Mouse (Mus musculus): ENCODE data around the gene Trim8. TPM values are rescaled to one million over a fixed set of nuclear protein-coding genes. Genes with fewer than 3 reads are reported as not detected.
A peak's percentile ranks its signal among the peaks of the same experiment; 100 is the strongest.

Trim8 gene
- total RNA-seq, 2 experiments from 2014 or later = 20.1 to 23.1 TPM

DNA sequence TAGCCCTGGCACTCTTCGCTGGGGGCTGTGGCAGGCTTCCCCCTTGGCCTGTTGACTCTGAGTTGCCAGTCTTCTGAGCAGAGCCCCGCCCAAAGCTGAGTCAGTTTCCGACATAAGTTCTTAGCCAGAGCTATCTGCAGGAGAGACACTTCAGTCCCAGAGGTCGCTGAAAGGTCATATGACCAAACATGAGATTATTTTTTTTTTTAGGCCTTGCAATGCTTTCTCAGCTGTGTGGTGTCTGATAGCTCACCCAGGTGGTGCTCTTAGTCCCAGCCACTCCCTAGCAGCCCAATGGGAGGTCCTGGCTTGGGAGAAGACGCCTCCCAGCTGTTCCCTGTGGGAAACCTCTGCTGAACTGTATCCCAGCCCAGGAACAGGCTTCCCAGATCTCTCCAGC, 22.7 kb upstream of the Trim8 start:
- intact Hi-C loops (cut with DNase I; ENCODE audit: low total_unique reads) = no loop called here
- peak; percentile 66 for DNase-seq

DNA sequence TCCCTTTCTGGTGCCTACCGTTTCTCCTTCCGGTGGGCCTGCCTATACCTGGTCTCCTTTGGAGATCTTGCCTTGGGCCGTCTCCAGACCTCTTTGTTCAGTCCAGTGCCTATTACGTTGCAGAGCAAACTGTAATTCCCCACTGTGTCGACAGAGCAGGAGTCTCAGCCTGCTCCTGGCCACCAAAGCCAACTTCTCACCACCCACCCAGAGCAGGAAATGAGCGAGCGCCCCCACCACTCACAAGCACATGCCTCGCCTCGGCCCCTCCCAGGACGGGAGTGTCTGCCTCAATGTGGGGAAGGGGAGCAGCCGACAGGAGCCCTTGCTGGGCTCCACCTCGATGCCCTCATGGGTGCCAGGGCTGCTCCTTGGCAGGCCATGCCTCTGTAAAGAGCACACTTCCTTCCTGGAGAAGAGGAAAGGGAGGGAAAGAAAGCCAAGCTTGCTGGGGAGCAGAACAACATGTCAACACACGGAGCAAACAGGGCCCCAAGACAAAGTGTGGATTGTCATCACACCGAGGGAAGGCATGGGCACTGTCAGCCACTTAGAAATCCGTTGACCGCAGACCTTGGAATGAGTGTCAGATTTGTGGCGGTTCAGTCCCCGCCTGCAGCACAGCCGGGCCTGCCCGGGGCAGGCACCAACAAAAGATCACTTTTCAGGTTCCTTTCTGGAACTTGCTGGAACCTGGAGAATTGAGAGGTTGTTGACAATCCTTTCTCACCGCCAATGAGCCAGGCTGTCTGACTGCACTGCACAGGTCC, 22.0 kb upstream of the Trim8 start:
- DNase-seq = no peak

DNA sequence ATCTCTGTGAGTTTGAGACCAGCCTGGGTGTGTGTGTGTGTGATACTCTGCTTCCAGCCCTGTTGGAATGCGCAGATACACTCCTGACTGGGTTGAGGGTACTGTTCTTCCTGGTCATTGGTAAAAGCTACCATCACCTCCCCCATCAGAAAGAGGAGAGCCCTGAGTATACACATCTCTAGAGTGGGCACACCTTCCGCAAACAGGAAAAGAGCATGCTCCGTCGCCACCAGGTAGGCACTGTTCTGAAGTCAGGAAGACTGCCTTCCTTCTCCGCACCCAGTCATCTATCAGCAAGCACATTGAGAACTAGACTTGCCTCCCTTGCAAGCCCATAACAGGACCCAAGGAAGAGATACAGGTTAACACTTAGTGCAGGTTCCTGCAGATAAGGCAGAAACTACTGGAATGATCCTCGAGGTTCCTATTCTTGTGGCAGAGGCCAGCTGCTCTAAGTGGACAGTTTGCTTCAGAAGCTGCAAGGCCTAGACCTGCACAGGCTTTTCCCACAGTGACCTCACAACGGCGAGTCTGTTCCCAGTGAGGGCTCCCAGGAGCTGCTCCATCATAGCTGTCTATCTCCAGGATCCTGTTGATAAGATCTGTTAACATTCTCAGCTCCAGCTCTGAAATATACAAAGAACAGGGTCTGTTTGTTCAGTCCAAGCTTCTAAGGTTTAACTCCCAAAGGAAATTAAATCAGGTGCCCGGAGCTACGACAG, 20.7 kb upstream of the Trim8 start:
- intact Hi-C loops (cut with DNase I; ENCODE audit: low total_unique reads) = no loop called here
- no peak for DNase-seq

More for the DNA sequence above, 22.0 kb upstream of the Trim8 start:
- intact Hi-C loops (cut with DNase I; ENCODE audit: low total_unique reads) = no loop called here

DNA sequence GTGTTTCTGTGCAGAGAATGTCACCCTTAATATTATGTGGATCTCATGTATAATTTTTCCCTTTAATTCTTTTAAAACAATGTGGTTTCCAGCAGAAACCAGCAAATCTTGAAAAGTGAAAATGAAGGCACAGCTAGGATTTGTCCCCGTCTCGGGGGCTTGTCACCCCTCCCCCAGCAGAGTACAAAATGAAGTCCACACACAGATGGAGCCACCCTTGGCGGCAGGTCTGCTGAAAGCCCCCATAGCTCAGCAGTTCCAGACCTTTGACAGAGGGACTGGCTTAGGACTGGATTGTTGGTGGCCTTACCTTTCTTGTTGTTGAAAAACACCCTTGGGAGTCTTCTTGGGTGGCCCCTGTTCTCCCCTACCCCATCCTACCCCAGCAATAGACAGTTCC, 20.1 kb upstream of the Trim8 start:
- no peak for DNase-seq
- intact Hi-C loops (cut with DNase I; ENCODE audit: low total_unique reads) = no loop called here

DNA sequence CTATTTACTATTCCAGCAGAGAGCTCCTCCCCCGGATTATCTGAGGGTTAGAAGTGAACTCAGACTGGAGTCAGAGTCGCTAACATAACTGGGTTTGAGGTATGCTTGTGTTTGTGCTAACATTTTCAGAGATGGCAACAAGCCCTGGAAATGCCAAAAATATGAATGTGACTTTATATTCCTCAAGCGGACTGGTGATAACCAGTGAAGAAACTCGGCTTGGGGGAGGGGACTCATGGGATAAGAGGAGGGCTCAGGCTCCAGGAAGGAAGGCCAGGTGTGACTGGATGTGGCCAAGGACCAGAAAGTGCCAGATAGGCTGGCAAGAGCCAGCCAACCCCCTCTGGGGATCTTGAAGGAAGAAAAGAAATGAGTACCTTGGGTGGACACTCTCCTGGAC, 19.7 kb upstream of the Trim8 start:
- intact Hi-C loops (cut with DNase I; ENCODE audit: low total_unique reads) = no loop called here
- DNase-seq = no peak

DNA sequence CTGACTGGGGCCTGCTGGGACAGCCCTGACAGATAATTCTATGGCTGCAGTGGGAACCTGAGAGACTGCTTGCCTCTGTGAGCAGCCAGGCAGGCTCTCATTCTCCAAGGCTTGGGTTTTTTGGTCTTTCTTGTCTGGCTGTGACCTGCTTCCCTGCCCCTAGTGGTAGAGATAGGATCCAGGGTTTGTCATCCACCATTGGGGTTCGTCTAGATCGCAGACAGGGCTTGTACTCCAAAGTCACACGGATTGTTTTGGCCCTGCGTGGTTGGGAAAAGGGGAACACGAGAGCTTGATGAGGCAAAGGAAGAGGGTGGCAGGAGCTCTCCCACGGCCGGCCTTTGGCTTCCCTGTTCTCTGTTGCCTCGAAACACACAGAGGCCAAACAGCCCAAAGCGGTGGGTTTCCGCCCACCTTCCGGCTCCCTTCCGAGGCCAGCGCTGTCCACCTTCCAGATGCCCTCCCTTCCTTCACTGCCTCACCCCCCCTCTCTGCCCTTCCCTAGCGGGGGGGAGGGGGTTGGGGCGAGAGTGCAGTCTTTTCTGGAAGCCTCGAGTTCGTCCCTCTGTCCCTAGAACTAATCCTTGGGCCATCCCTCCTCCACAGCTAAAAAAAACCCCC, 18.5 kb upstream of the Trim8 start:
- no peak for DNase-seq

DNA sequence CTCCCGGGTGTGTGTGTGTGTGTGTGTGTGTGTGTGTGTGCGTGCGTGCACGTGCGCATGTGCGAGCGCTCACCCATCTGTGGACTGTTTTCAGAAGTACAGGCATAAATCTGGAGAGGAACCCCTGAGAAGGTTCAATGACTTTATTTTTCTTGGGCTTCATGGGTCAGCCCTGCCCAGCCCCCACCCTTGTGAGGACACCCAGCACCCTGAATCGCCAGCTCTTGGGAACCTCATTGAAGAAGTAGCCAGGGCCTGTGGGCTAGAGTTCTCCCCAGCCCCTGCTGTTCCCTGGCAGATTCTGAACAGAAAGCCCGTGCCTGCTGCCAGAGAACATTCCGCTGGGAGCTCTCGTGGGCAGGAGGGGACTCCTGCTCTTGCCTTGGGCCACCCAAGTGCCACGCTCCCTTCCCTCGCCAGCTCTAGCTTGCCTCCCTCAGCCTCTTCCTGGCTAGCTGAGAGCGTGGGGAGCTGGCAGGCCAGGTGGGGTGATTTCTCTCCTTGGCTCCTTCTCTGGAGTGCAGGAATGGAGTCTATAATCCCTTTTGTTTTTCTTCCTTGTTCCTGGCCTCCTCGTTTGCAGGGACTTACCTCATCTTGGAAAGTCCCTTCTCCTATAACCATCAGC, 17.7 kb upstream of the Trim8 start:
- intact Hi-C loops (cut with DNase I; ENCODE audit: low total_unique reads) = no loop called here
- peak; percentile 61 for DNase-seq

More for the DNA sequence above, 18.5 kb upstream of the Trim8 start:
- intact Hi-C loops (cut with DNase I; ENCODE audit: low total_unique reads) = no loop called here

DNA sequence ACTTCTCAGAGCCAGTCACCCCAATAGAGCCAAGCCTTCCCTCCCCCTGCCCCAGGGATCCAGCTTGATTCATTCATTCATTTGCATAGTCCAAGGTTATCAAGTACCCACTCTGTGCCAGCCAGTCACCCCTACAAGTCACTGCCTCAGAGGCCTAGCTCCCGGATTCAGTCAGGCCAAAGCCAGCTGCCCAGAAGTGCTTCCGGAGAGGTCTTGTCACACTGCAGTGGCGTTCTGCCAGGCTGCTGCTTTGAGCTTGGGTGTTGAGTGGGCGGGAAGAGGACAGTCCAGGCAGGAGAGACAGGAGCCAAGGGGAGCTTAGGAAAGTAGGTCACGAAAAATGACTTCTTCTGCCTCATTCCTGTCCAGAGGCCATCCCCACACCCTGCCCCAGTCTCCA, 17.0 kb upstream of the Trim8 start:
- intact Hi-C loops (cut with DNase I; ENCODE audit: low total_unique reads) = no loop called here
- DNase-seq = peak; percentile 84

DNA sequence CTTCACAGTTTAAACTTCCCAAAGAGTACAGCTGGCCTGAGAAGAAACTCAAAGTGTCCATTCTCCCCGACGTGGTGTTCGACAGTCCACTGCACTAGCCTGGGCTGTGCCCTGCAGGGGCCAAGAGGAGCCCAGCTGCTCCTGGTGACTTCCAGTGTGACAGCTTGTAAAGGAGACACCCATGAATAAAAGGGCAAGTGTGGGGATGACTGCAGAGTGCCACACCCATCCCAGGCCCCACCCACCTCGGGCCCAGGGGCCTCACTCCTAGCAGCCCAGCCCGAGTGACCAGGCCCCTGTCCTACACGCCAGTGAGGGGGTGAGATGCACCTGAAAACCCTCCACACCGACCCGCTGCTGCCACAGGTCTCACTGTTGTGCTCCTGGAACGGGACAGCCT, 15.7 kb upstream of the Trim8 start:
- intact Hi-C loops (cut with DNase I; ENCODE audit: low total_unique reads) = no loop called here
- no peak for DNase-seq

DNA sequence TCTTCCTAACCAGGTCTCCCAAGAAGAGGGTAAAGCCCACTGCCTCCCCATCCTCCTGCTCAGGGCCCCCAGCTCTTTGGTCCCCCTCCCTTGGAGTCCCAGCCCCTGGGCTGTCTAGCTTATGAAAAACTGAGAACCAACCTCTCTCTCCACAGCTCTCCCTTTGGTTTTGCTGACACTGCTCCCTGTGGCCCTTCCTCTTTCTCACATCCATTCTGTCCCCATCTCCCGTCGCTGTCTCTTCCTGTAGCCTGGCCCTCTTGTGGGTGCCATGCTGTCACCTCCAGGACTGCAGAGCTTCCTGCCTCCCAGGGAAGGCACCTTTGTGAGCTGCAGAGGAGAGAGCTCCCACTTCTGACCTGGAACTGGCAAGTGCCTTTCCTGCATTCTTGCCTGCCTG, 14.8 kb upstream of the Trim8 start:
- no peak for DNase-seq
- intact Hi-C loops (cut with DNase I; ENCODE audit: low total_unique reads) = no loop called here

DNA sequence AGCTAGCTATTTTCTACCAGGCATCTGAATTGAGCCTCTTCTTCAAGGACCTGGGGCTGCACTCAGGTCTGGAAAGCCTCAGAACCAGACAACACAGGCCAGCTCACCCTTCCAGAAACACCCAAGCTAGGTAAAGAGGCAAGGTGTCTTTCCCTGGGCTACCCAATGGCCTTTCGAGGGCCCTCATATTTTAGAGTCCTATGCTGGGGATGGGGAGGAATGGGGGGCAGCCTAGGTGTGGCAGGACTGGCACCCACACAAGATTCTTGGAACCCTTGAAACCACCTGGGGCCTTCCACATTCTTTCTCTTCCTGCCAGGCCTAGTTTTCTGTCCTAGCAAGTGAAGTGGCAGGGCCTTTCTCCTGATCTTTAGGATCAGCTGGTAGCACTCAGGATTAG, 12.1 kb upstream of the Trim8 start:
- DNase-seq = no peak
- intact Hi-C loops (cut with DNase I; ENCODE audit: low total_unique reads) = no loop called here

DNA sequence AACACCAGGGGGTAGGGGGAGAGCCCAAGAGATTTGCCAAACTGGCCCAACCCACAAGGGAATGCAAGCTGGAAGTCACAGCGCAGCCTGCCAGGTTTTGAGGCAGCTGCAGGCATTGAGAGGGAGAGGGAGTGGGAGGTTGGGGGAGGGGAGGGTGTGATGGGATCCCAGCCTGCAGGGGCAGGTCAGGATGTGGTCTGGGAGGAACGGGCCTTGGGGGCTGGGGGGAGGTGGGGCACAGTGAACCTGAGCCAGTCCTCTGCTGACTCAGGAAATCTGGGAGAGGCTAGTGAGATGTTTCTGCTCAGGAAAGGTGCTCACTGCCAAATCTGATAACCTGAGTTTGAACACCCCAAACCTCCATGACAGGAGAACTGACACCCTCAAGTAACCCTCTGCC, 10.9 kb upstream of the Trim8 start:
- intact Hi-C loops (cut with DNase I; ENCODE audit: low total_unique reads) = no loop called here
- peak; percentile 69 for DNase-seq

DNA sequence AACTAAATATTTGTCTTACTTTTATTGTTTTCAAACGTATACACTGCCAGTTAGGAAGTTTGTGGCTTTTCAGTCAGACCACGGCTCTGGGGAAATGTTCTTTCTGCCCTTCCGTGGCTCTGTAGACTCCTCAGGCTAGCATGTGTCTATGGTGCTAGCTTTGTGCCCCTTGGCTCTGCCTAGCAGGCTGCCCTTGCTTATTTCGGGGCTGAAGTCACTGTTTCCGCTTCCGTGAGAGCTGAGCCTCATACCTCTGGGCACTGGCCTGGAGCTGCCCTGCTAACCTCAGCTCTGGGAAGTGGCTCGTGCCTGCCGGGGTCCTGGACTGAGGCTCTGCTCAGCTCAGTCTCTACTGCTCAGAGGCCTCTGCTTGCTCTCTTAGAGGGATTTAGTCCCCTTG, 6.4 kb upstream of the Trim8 start:
- intact Hi-C loops (cut with DNase I; ENCODE audit: low total_unique reads) = no loop called here
- no peak for DNase-seq

DNA sequence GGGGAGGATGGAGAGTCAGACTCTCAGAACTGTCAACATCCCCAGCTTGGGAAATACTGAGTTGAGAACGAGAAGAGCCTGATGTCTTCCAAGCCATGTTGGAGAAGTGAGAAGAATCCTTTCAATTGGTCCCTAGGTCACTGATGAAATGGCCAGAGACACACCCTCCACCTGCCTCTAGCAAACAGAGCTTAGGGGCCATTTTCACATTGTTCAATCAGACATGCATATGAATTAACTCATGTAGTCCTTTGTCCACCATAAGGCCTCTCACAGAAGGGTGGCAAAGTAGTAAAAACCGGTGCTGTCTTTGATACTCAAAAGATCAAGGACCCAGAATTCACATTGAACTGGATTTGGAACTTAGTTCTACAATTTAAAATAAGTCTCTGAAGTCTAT, 4.3 kb upstream of the Trim8 start:
- no peak for DNase-seq
- intact Hi-C loops (cut with DNase I; ENCODE audit: low total_unique reads) = no loop called here

DNA sequence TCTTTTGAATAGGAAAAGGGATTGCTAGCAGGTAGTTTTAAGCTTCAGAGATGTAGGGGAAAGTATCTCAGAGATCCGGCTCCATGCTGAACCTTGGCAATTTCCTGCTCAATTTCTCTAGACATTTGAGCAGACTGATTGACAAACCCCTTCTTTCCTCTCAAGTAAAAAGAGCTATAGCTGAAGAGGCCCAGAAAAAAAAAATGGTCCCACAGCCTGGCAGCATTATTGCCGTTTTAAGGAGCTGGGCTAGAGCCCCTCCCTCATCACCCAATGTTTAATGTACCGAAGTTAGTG, 2.0 kb upstream of the Trim8 start:
- DNase-seq = no peak
- intact Hi-C loops (cut with DNase I; ENCODE audit: low total_unique reads) = no loop called here

DNA sequence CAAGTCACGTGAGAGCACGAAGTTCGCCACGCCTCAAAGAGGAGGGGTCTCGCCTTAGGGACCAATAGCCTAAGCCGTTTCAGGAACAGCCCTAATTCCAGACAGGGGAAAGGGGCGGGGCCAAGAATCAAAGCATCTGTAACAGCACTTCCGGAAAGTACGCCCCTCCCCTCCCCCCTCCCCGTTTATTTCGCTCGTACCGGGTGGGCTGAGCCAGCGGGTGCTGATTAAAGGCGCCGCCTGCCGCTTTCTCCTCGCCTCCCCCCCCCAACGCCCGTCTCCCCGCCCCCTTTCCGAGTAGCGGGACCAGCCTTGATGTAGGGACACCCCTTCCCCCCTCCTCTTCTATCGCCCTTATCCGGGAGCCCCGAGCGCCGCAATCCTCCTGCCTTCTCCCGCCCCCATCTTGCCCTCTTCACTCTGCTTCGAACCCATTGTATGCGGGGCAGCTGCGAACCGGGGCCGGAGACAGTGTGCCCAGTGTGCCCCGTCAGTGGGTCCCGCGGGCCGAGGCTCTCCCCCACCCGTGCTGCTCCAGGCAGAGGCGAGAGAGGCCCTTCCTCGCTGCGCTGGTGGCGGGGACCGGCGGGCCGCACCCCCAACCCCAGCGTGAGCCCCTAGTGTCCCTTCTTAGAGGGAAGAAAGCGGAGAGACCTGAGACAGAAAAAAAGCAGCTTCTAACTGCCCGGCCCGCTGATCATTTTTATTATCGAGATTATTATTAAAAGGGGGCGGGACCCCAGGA, 1.5 kb upstream of the Trim8 start:
- intact Hi-C loops (cut with DNase I; ENCODE audit: low total_unique reads) = no loop called here
- DNase-seq = peak; percentile 97

DNA sequence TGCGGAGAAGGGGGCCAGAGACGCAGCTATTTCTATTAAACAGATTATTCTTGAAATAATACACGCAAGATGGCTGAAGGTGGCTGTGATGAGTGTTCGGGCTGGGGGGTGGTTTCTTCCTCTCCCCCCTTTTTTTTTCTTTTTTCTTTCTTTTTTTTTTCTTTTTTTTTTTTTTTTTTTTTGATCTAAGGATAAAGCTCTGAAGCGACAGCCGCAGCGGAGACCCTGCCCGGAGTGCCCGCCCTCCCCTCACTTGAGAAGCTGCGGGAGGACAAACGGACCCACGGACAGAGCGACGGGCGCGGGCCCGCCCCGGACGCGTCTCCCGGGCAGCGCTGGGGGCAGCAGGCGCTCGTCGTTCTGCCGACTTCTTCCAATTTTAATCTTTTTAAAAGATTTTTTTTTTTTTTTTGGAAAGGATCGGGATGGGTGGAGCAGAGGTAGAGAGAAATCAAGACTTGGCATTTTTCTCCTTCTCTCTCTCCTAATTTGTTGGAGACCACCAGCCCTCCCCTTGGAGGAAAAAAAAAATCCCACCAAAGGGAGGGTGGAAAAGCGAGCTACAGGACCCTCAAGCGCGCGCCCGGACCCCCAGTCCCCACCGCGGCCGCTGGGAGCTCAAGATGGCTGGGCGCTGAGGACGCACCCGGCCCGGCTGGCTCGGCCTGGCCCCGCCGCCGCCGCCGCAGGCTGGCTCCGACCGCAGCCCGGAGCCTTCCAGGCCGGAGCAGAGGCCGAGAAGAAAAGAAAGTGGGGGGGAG, 741 bp upstream of the Trim8 start:
- DNase-seq = peak; percentile 70

DNA sequence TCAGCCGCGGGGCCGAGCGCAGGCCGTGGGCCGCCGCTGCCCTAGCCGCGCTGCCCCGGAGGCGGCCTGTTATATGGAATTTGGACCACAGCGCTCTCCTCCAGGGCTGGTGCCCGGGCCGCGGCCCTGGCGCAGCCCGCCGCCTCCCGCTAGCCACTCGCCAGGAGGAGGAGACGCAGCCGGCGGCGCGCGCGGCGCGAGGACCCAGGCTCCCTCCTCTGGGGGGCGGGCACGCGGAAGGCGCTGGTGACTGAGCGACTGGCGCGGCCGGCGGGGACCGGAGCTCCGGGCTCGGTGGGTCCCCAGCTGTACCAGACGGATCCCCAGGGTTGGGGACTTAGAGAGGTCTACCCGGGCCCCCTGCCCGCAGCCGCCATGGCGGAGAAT, 560 bp downstream of the Trim8 start:
- DNase-seq = peak; percentile 88

More for the DNA sequence above, 741 bp upstream of the Trim8 start:
- intact Hi-C loops (cut with DNase I; ENCODE audit: low total_unique reads) = no loop called here

DNA sequence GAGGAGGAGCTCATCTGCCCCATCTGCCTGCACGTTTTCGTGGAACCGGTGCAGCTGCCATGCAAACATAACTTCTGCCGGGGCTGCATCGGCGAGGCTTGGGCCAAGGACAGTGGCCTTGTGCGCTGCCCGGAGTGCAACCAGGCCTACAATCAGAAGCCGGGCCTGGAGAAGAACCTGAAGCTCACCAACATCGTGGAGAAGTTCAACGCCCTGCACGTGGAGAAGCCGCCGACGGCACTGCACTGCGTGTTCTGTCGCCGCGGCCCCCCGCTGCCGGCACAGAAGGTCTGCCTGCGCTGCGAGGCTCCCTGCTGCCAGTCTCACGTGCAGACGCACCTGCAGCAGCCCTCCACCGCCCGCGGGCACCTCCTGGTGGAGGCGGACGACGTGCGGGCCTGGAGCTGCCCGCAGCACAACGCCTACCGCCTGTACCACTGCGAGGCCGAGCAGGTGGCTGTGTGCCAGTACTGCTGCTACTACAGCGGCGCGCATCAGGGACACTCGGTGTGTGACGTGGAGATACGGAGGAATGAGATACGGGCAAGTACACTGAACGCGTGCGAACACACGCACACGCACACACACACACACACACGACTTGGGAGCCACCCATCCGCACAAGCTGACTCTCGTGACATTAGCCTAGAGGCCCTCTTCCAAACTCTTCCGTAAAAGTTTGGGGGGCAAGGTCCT, 1.1 kb downstream of the Trim8 start:
- intact Hi-C loops (cut with DNase I; ENCODE audit: low total_unique reads) = no loop called here
- DNase-seq = peak; percentile 85

More for the DNA sequence above, 560 bp downstream of the Trim8 start:
- intact Hi-C loops (cut with DNase I; ENCODE audit: low total_unique reads) = no loop called here
